Mouse (Mus musculus) urinary bladder, adult 2 months (tissue): Measurements from ENCODE around the gene Ston2. TPM values are rescaled to one million over a fixed set of nuclear protein-coding genes. Genes with fewer than 3 reads are reported as not detected.
"Not testable (repeated sequence)": the region's sequence is repeated elsewhere in the genome, so short reads cannot be mapped to it uniquely, and the experiment has no call there.

Source experiments
- DNase-seq: peaks from one replicate; pipeline ENCODE4 v3.0.0; 2022; ENCODE audit warnings: low spot score
- polyA plus RNA-seq: library from polyadenylated mRNA; depleted of rRNA; stranded (reverse); fragments of >200 nt; gene quantifications from 2 replicates; pipeline ENCODE4 v1.2.3, GENCODE M21; 2012

The Ston2 gene
- polyA plus RNA-seq, 1 experiment = 9.3 TPM

- DNase-seq = no peak
These were observed 38.5 kb downstream of the Ston2 start for GRCm38 (mm10) chr12:91749543-91750184.

- no peak for DNase-seq
These were observed 39.8 kb downstream of the Ston2 start for GRCm38 (mm10) chr12:91748241-91748865.

GRCm38 (mm10) chr12:91746839-91747238, 41.3 kb downstream of the Ston2 start:
- not testable (repeated sequence) for DNase-seq

- no peak for DNase-seq
These were observed 42.4 kb downstream of the Ston2 start for GRCm38 (mm10) chr12:91745758-91746290.

GRCm38 (mm10) chr12:91744091-91744490, 44.1 kb downstream of the Ston2 start:
- no peak for DNase-seq

- no peak for DNase-seq
These were observed 45.3 kb downstream of the Ston2 start for GRCm38 (mm10) chr12:91742916-91743315.

- DNase-seq = no peak
These were observed 49.8 kb downstream of the Ston2 start for GRCm38 (mm10) chr12:91738381-91738780.

- DNase-seq = no peak
These were observed 51.8 kb downstream of the Ston2 start for GRCm38 (mm10) chr12:91736221-91736980.

- DNase-seq = no peak
These were observed 53.8 kb downstream of the Ston2 start for GRCm38 (mm10) chr12:91734246-91735027.

GRCm38 (mm10) chr12:91732729-91733448, 55.3 kb downstream of the Ston2 start:
- no peak for DNase-seq

- DNase-seq = no peak
These were observed 62.0 kb downstream of the Ston2 start for GRCm38 (mm10) chr12:91726202-91726601.

GRCm38 (mm10) chr12:91723912-91724311, 64.3 kb downstream of the Ston2 start:
- DNase-seq = no peak

GRCm38 (mm10) chr12:91719134-91719533, 69.1 kb downstream of the Ston2 start:
- DNase-seq = no peak

- no peak for DNase-seq
These were observed 72.5 kb downstream of the Ston2 start for GRCm38 (mm10) chr12:91715686-91716085.

GRCm38 (mm10) chr12:91713358-91713757, 74.8 kb downstream of the Ston2 start:
- no peak for DNase-seq

- DNase-seq = no peak
These were observed 76.5 kb downstream of the Ston2 start for GRCm38 (mm10) chr12:91711655-91712054.

GRCm38 (mm10) chr12:91710876-91711275, 77.3 kb downstream of the Ston2 start:
- DNase-seq = no peak

- DNase-seq = no peak
These were observed 78.6 kb downstream of the Ston2 start for GRCm38 (mm10) chr12:91709634-91710033.

- no peak for DNase-seq
These were observed 79.0 kb downstream of the Ston2 start for GRCm38 (mm10) chr12:91709232-91709631.

GRCm38 (mm10) chr12:91707807-91708206, 80.4 kb downstream of the Ston2 start:
- DNase-seq = no peak

- DNase-seq = no peak
These were observed 84.7 kb downstream of the Ston2 start for GRCm38 (mm10) chr12:91703533-91703932.
